Mouse (Mus musculus): ENCODE results near the gene Fgfrl1.

Fgfrl1 gene

GRCm38 (mm10) chr5:108692271-108692670 lies at the start of gene Fgfrl1:
Gene Fgfrl1 (plus strand): TSS chr5:108692382.
- DNase-seq = peak in 1 of 2 experiments; percentile 27

GRCm38 (mm10) chr5:108643674-108644073 lies 48.5 kb upstream of the Fgfrl1 start:
- no peak for DNase-seq

GRCm38 (mm10) chr5:108645651-108646342 lies 46.4 kb upstream of the Fgfrl1 start:
- peak; percentile 61 to 65 for DNase-seq

- DNase-seq = no peak
Measured at GRCm38 (mm10) chr5:108646343-108646660, 45.9 kb upstream of the Fgfrl1 start.

- no peak for DNase-seq
Measured at GRCm38 (mm10) chr5:108647311-108647710, 44.9 kb upstream of the Fgfrl1 start.

- DNase-seq = no peak
Measured at GRCm38 (mm10) chr5:108647820-108648465, 44.2 kb upstream of the Fgfrl1 start.

DNA sequence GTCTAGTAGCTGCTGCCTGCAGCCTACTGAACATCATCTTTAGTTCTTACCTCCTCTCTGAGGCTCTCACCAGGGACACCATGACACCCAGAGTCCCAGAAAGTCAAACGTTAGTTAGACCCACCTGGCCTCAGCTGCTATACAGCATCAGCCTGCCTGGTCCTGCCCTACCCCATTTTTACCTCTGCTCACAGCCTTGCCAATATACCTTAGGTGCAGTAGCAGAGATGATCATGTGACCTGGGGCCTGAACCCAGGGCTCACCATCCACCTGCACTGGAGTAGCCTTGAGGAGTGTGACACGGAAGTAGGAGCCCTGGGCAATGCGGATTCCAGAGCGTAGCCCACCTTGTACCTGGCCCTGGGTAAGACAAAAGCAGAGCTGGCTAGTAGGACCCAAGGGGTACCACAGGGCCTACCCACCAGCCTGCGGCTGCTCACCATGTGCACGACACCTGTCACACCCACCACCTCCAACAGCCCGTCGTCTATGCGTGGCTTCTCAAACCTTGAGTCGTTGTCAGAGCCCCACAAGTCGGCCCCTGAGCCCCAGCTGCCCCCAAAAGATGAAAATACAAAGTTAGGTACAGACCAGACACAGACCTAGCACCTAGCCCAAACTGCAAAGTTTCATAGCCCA lies 43.1 kb upstream of the Fgfrl1 start:
- no peak for DNase-seq

DNA sequence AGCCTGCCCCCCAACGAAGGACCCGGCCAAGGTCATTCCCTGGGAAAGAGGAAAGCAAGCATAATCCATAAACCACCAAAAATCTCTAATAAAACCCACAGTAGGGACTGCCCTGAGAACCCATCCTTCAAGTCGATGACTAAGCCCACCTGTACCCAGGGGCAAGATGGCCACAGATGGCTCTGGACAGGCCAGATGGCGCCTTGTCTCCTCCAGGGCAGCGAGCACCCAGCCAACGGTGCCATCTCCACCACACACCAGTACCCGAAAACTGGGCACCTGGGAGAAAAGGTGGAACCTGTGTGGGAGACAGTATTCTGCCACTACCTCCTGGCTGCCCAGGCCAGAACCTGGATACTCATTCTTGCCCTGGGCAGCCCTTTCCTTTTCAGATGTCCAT lies 41.8 kb upstream of the Fgfrl1 start:
- peak; percentile 56 to 64 for DNase-seq

- no peak for DNase-seq
Measured at GRCm38 (mm10) chr5:108651136-108651720, 41.0 kb upstream of the Fgfrl1 start.

- DNase-seq = peak; percentile 65 to 82
Measured at GRCm38 (mm10) chr5:108651823-108652222, 40.4 kb upstream of the Fgfrl1 start.

DNA sequence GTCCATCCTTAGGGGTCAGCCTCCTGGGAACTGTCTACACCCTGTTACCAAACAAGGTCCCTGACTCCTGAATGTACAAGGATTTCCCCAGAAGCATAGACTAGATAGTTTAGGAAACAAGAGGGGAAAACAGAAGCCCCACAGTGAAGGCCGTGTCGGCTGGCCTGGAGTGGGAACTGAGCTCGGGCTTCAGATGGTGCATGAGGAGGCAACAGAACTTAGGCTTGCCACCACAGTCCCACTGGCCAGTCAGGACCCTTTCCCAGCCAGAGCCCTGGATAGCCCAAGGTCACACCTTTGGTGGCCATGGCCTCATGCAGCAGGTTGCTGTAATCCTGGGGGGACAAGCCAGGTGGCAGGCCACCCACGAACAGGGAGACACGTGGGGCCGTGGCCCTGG lies 38.8 kb upstream of the Fgfrl1 start:
- DNase-seq = no peak

- no peak for DNase-seq
Measured at GRCm38 (mm10) chr5:108654444-108654990, 37.7 kb upstream of the Fgfrl1 start.

- DNase-seq = no peak
Measured at GRCm38 (mm10) chr5:108655381-108655780, 36.8 kb upstream of the Fgfrl1 start.

- DNase-seq = no peak
Measured at GRCm38 (mm10) chr5:108655891-108656650, 36.1 kb upstream of the Fgfrl1 start.

DNA sequence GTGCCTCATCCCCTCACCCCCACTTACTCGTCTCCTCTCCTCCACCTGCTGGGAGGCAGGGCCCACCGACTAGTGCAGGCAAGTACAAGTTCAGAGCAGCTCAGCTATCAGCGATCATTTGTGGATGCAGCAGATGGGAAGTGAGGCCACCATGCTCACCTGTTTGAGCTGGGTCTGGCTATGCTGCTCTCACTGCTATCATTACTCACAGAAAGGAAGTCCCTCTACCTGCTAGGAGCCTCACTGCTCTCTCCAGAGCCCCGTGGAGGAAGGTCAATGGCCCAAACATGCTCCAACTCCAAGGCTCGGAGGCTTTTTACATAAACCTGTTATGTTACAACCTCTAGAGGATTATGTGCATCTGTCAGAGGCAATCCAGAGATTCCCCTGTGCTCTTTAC lies 34.8 kb upstream of the Fgfrl1 start:
- no peak for DNase-seq

GRCm38 (mm10) chr5:108658611-108659010 lies 33.6 kb upstream of the Fgfrl1 start:
- no peak for DNase-seq

- peak in 1 of 2 experiments; percentile 36 for DNase-seq
Measured at GRCm38 (mm10) chr5:108659698-108660631, 32.2 kb upstream of the Fgfrl1 start, which contains the start of gene Idua. Gene Idua (plus strand): TSS chr5:108660331.

DNA sequence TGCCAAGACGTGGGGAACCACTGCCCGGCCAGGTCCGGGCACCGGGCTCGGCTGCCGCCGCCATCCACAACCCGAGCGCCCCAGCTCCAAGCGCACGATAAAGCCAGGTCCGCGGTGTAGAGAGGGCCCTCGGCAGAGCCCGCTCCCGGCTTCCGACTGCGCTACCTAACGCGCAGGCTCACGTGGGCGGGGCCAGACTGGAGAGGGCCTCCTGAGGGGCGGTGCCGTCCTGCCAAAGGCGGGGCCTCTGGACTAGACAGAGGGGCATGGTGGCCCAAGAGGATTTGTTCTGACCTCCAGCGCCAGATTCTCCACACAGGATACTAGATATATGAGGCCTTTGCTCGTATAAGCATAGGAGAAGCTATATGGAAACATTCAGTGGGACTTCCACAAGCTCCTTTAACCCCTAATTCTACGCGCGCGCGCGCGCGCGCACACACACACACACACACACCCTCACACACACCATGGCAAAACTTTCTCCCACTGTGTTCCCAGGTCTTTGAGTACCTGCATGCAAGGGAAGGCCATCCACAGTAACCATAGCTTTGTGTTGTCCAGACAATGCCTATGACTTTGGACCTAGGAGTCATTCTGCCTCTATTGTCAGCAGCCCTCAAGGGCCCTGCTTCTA lies 31.4 kb upstream of the Fgfrl1 start:
- DNase-seq = peak; percentile 86 to 92

DNA sequence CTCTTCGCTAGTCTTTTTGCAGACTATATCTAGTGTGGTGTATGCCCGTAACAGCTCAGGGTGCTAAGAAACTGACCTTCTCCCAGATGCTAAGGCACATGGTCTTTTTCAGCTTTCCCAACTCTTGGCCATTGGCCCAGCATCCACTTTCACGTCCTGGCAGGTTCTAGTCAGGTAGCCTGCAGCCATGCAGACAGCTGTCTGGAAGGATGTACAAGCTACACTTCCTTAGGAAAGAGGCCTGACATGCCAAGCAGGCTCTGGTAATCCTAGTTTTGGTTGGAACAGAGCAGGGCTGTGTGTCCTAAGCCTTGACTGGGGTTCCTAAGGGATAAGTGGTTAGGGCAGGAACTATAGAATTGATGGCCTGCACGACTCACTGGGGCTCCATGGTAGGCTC lies 29.4 kb upstream of the Fgfrl1 start:
- DNase-seq = no peak

GRCm38 (mm10) chr5:108665066-108665465 lies 27.1 kb upstream of the Fgfrl1 start:
- no peak for DNase-seq

DNA sequence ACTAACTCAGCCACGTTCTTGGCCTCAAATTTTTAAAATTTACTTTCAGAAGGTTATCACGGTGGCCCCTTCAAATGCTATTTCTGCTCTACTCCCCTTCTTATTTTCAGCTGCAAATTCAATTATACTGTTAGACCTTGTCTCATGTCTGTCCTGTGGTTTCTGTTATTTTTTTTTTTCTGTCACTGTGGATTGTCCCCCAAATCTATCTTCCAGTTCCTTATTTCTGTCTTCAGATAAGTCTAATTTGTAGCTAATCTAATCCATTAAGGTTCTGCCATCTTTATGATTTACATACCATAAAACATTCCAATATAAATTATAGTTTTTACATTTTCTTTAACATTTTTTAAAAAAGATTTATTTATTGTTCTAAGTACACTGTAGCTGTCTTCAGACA lies 24.8 kb upstream of the Fgfrl1 start:
- DNase-seq = no peak

Measured in cerebellum, postnatal 36 days (tissue).